8 mouse cellular contexts compared by ENCODE assay signal in genomic region chr8:45658458-45659325, GRCm38 (mm10).
A peak's percentile ranks its signal among the peaks of the same experiment; 100 is the strongest.
DNase-seq lines count a peak whose midpoint lies in the region; ATAC-seq lines count a peak whose summit lies in the region.

No protein-coding gene starts in this region.

- no peak overlapping the region; the same call in 1 of the 2 replicates for H3K4me3 ChIP-seq in kidney, embryonic 14.5 days (ENCODE audit: low read length)
- no peak overlapping the region for H3K4me3 ChIP-seq in neural tube, embryonic 15.5 days (replicated peaks)

- DNase-seq in kidney, adult 11 months = no peak
- DNase-seq in heart, adult 11 months = peak; percentile 94
- peak; percentile 30 for DNase-seq in kidney, postnatal 14 days
- no peak for DNase-seq in layer of hippocampus, postnatal 10 days (ENCODE audit: low spot score in 2 of 2)
- no peak for DNase-seq in spleen, adult 12 weeks (ENCODE audit: low spot score)

- 32% methylated on average over 18 of the region's 18 CpGs for WGBS in kidney, embryonic 14.5 days
- 44% methylated on average over 18 of the region's 18 CpGs for WGBS in neural tube, embryonic 15.5 days

- no peak overlapping the region for H3K27ac ChIP-seq in kidney, embryonic 14.5 days (ENCODE audit: low read depth, low read length)
- H3K27ac ChIP-seq in neural tube, embryonic 15.5 days (replicated peaks) = no peak overlapping the region

- ATAC-seq in kidney, embryonic 14.5 days (ENCODE audit: low FRiP score, low TSS enrichment) = no peak
- no peak for ATAC-seq in neural tube, embryonic 15.5 days (ENCODE audit: low FRiP score)
- no peak for ATAC-seq in CD4-positive, CD25-positive, alpha-beta regulatory T cell, adult 4 months

- no peak overlapping the region for H3K9ac ChIP-seq in kidney, embryonic 14.5 days (ENCODE audit: low read depth, low read length)
- no peak overlapping the region for H3K9ac ChIP-seq in neural tube, embryonic 15.5 days (replicated peaks)

- H3K4me2 ChIP-seq in kidney, embryonic 14.5 days (replicated peaks; ENCODE audit: low read depth, low read length) = peak overlapping the region; percentile 21
- 0 out of 2 replicates have a peak overlapping the region, but pooled peaks have one; percentile 5 for H3K4me2 ChIP-seq in neural tube, embryonic 15.5 days

- H3K4me1 ChIP-seq in kidney, embryonic 14.5 days (ENCODE audit: control insufficient read depth, insufficient read depth, low read length) = peaks cover 17% of the 10 kb centered on the region
- H3K4me1 ChIP-seq in neural tube, embryonic 15.5 days = peaks cover 12% of the 10 kb centered on the region; the same call in 1 of the 2 replicates

- H3K27me3 ChIP-seq in kidney, embryonic 14.5 days (ENCODE audit: control insufficient read depth, insufficient read depth, low read length) = no peaks in the 10 kb centered on the region
- no peaks in the 10 kb centered on the region for H3K27me3 ChIP-seq in neural tube, embryonic 15.5 days (replicated peaks)

- H3K9me3 ChIP-seq in kidney, embryonic 14.5 days (ENCODE audit: control insufficient read depth, low read length) = no peaks in the 10 kb centered on the region
- no peaks in the 10 kb centered on the region for H3K9me3 ChIP-seq in neural tube, embryonic 15.5 days (replicated peaks)

- no peaks in the 10 kb centered on the region for H3K36me3 ChIP-seq in kidney, embryonic 14.5 days (ENCODE audit: control insufficient read depth, insufficient read depth, low read length)
- H3K36me3 ChIP-seq in neural tube, embryonic 15.5 days = no peaks in the 10 kb centered on the region

Comparison
In these comparisons a context has a peak if more than half of its experiments do, and no peak if none do; other contexts are left out.
1. DNase-seq: peak in heart, adult 11 months (single experiment) and kidney, postnatal 14 days (single experiment); none in kidney, adult 11 months (single experiment), layer of hippocampus, postnatal 10 days (0 of 2) and spleen, adult 12 weeks (single experiment).